Mouse (Mus musculus) kidney, embryonic 14.5 days (tissue): ENCODE measurements around the gene Foxp1. TPM values are rescaled to one million over a fixed set of nuclear protein-coding genes. Genes with fewer than 3 reads are reported as not detected.
A peak's percentile ranks its signal among the peaks of the same experiment; 100 is the strongest.

ENCODE experiments used
- ATAC-seq: fragments of 200-750 bp; cut with Nextera tagmentation; 2 replicates; pipeline ENCODE4 v1.8.0; 2017; ENCODE audit warnings: moderate number of reproducible peaks, mild to moderate bottlenecking, moderate TSS enrichment, moderate library complexity; ENCODE audit not compliant: low FRiP score, low TSS enrichment
- H3K27ac ChIP-seq: fragments of 300-500 bp; sonication (generic); 2 replicates; pipeline ENCODE4 v1.5.1; 2014; ENCODE audit warnings: low read depth, mild to moderate bottlenecking, low read length, moderate library complexity, mixed read lengths
- H3K27me3 ChIP-seq: fragments of 300-500 bp; sonication (generic); 2 replicates; pipeline ENCODE4 v1.6.1; 2014; ENCODE audit warnings: mild to moderate bottlenecking, low read length; ENCODE audit not compliant: control insufficient read depth, insufficient read depth
- H3K36me3 ChIP-seq: fragments of 300-500 bp; sonication (generic); 2 replicates; pipeline ENCODE4 v1.6.1; 2014; ENCODE audit warnings: low read length, mixed read lengths; ENCODE audit not compliant: control insufficient read depth, insufficient read depth
- H3K4me1 ChIP-seq: fragments of 300-500 bp; sonication (generic); 2 replicates; pipeline ENCODE4 v1.6.1; 2014; ENCODE audit warnings: low read length, mixed read lengths; ENCODE audit not compliant: control insufficient read depth, insufficient read depth
- H3K4me2 ChIP-seq: fragments of 300-500 bp; sonication (generic); replicated peaks from 2 replicates; pipeline ENCODE4 v1.6.1; 2014; ENCODE audit warnings: low read depth, mild to moderate bottlenecking, low read length
- H3K4me3 ChIP-seq: fragments of 300-500 bp; sonication (generic); 2 replicates; pipeline ENCODE4 v1.5.1; 2014; ENCODE audit warnings: mild to moderate bottlenecking, low read length
- H3K9ac ChIP-seq: fragments of 300-500 bp; sonication (generic); 2 replicates; pipeline ENCODE4 v1.6.1; 2014; ENCODE audit warnings: low read depth, mild to moderate bottlenecking, low read length, moderate library complexity
- H3K9me3 ChIP-seq: fragments of 300-500 bp; sonication (generic); 2 replicates; pipeline ENCODE4 v1.6.1; 2016; ENCODE audit warnings: low read length; ENCODE audit not compliant: control insufficient read depth
- WGBS: fragments of 180-500 bp; shearing (Covaris S2); extraction: QIAGEN DNeasy Blood & Tissue Kit; methylation state at CpG from one replicate; pipeline ENCODE4 v1.1.7; 2014; 5-methylcytosine and 5-hydroxymethylcytosine counted together
- polyA plus RNA-seq: library from polyadenylated mRNA; unstranded; fragments of >200 nt; fragmentation: Nextera tagmentation; extraction: Ambion mirVana; gene quantifications from 2 replicates; pipeline ENCODE4 v1.2.1, GENCODE M21; 2014

Foxp1 gene
- polyA plus RNA-seq, 1 experiment from 2014 or later: 67.4 TPM

- no peaks in the 10 kb centered on the region for H3K27me3 ChIP-seq
- no peak overlapping the region for H3K9ac ChIP-seq
- WGBS: 5% methylated on average over 4 of the region's 4 CpGs
- no peak overlapping the region for H3K4me3 ChIP-seq
- H3K4me2 ChIP-seq: no peak overlapping the region
- H3K36me3 ChIP-seq: no peaks in the 10 kb centered on the region
- no peaks in the 10 kb centered on the region for H3K9me3 ChIP-seq
- ATAC-seq: peak; percentile 59
- peaks cover 37% of the 10 kb centered on the region for H3K4me1 ChIP-seq
- H3K27ac ChIP-seq: no peak overlapping the region
These were observed 321.2 kb downstream of the Foxp1 start for GRCm38 (mm10) chr6:99201271-99201705.

GRCm38 (mm10) chr6:99200656-99201055, 321.9 kb downstream of the Foxp1 start:
- Histone ChIP-seq H3K9me3 (no peaks in the 10 kb centered on the region), H3K27ac (no peak overlapping the region), H3K4me3 (no peak overlapping the region), H3K9ac (no peak overlapping the region), H3K27me3 (no peaks in the 10 kb centered on the region), H3K4me2 (0 out of 2 replicates have a peak overlapping the region, but pooled peaks have one; percentile 5), H3K4me1 (peaks cover 33% of the 10 kb centered on the region), H3K36me3 (no peaks in the 10 kb centered on the region)
- WGBS: 13% methylated on average over 11 of the region's 11 CpGs
- ATAC-seq: peak; percentile 47

GRCm38 (mm10) chr6:99199277-99199676, 323.2 kb downstream of the Foxp1 start:
- Histone ChIP-seq H3K36me3 (no peaks in the 10 kb centered on the region), H3K4me3 (no peak overlapping the region), H3K4me2 (no peak overlapping the region), H3K27me3 (no peaks in the 10 kb centered on the region), H3K9ac (no peak overlapping the region), H3K9me3 (no peaks in the 10 kb centered on the region), H3K27ac (no peak overlapping the region), H3K4me1 (peaks cover 24% of the 10 kb centered on the region)
- ATAC-seq: no peak
- WGBS: 88% methylated on average over 4 of the region's 4 CpGs

GRCm38 (mm10) chr6:99193697-99194096, 328.8 kb downstream of the Foxp1 start:
- peaks cover 13% of the 10 kb centered on the region; the same call in 1 of the 2 replicates for H3K4me1 ChIP-seq
- H3K27ac ChIP-seq: no peak overlapping the region
- H3K4me3 ChIP-seq: no peak overlapping the region
- H3K4me2 ChIP-seq: no peak overlapping the region
- H3K9ac ChIP-seq: no peak overlapping the region
- H3K27me3 ChIP-seq: no peaks in the 10 kb centered on the region
- ATAC-seq: no peak
- no peaks in the 10 kb centered on the region for H3K9me3 ChIP-seq
- WGBS: 56% methylated on average over 8 of the region's 8 CpGs
- no peaks in the 10 kb centered on the region for H3K36me3 ChIP-seq

GRCm38 (mm10) chr6:99191636-99192137, 330.8 kb downstream of the Foxp1 start:
- WGBS: 62% methylated on average over 8 of the region's 8 CpGs
- H3K36me3 ChIP-seq: no peaks in the 10 kb centered on the region
- no peak overlapping the region for H3K4me3 ChIP-seq
- H3K27me3 ChIP-seq: no peaks in the 10 kb centered on the region
- peaks cover 13% of the 10 kb centered on the region; the same call in 1 of the 2 replicates for H3K4me1 ChIP-seq
- H3K27ac ChIP-seq: no peak overlapping the region
- 0 out of 2 replicates have a peak, but pooled peaks have one; percentile 49 for ATAC-seq
- H3K9ac ChIP-seq: no peak overlapping the region
- no peaks in the 10 kb centered on the region for H3K9me3 ChIP-seq
- no peak overlapping the region for H3K4me2 ChIP-seq

- no peak overlapping the region for H3K9ac ChIP-seq
- H3K9me3 ChIP-seq: no peaks in the 10 kb centered on the region
- H3K4me2 ChIP-seq: no peak overlapping the region
- H3K27ac ChIP-seq: no peak overlapping the region
- no peak for ATAC-seq
- H3K4me3 ChIP-seq: no peak overlapping the region
- H3K27me3 ChIP-seq: no peaks in the 10 kb centered on the region
- 57% methylated on average over 12 of the region's 12 CpGs for WGBS
- H3K4me1 ChIP-seq: peaks cover 13% of the 10 kb centered on the region; the same call in 1 of the 2 replicates
- H3K36me3 ChIP-seq: no peaks in the 10 kb centered on the region
These were observed 331.4 kb downstream of the Foxp1 start for GRCm38 (mm10) chr6:99191041-99191635.

- Histone ChIP-seq H3K27ac (no peak overlapping the region), H3K36me3 (no peaks in the 10 kb centered on the region), H3K9ac (no peak overlapping the region), H3K4me3 (no peak overlapping the region), H3K4me1 (peaks cover 13% of the 10 kb centered on the region; the same call in 1 of the 2 replicates), H3K9me3 (no peaks in the 10 kb centered on the region), H3K27me3 (no peaks in the 10 kb centered on the region), H3K4me2 (no peak overlapping the region)
- ATAC-seq: 0 out of 2 replicates have a peak, but pooled peaks have one; percentile 24
- WGBS: 11% methylated on average over 8 of the region's 8 CpGs
These were observed 332.6 kb downstream of the Foxp1 start for GRCm38 (mm10) chr6:99189967-99190366.

- WGBS: 24% methylated on average over 4 of the region's 4 CpGs
- Histone ChIP-seq H3K4me3 (no peak overlapping the region), H3K36me3 (no peaks in the 10 kb centered on the region), H3K27me3 (no peaks in the 10 kb centered on the region), H3K4me1 (peaks cover 13% of the 10 kb centered on the region; the same call in 1 of the 2 replicates), H3K27ac (no peak overlapping the region), H3K9ac (no peak overlapping the region), H3K4me2 (no peak overlapping the region), H3K9me3 (no peaks in the 10 kb centered on the region)
- no peak for ATAC-seq
These were observed 333.9 kb downstream of the Foxp1 start for GRCm38 (mm10) chr6:99188366-99189216.

- Histone ChIP-seq H3K9ac (no peak overlapping the region), H3K4me2 (no peak overlapping the region), H3K27me3 (no peaks in the 10 kb centered on the region), H3K27ac (no peak overlapping the region), H3K4me3 (no peak overlapping the region), H3K36me3 (no peaks in the 10 kb centered on the region), H3K9me3 (no peaks in the 10 kb centered on the region), H3K4me1 (peaks cover 13% of the 10 kb centered on the region; the same call in 1 of the 2 replicates)
- no peak for ATAC-seq
- WGBS: 83% methylated on average over 3 of the region's 3 CpGs
These were observed 334.6 kb downstream of the Foxp1 start for GRCm38 (mm10) chr6:99187914-99188313.
